Mouse (Mus musculus) liver, embryonic 12.5 days (tissue): ENCODE measurements at regions not wholly inside any gene's neighbourhood (a gene's known extent, or its start where the extent isn't known, plus 50 kb on each side); places are given as distances from the start of the nearest gene placed in this dataset.

Experiments used
- ATAC-seq: fragments of 200-750 bp; cut with Nextera tagmentation; 2 replicates; pipeline ENCODE4 v1.8.0; 2017; ENCODE audit warnings: moderate number of reproducible peaks, mild to moderate bottlenecking, moderate library complexity
- H3K27ac ChIP-seq: fragments of 300-500 bp; sonication (generic); 2 replicates; pipeline ENCODE4 v1.5.1; 2016; ENCODE audit warnings: mild to moderate bottlenecking
- H3K27me3 ChIP-seq: fragments of 300-500 bp; sonication (generic); replicated peaks from 2 replicates; pipeline ENCODE4 v1.6.1; 2016; ENCODE audit warnings: mild to moderate bottlenecking, moderate library complexity
- H3K36me3 ChIP-seq: fragments of 300-500 bp; sonication (generic); 2 replicates; pipeline ENCODE4 v1.6.1; 2016; ENCODE audit warnings: mild to moderate bottlenecking, moderate library complexity
- H3K4me1 ChIP-seq: fragments of 300-500 bp; sonication (generic); 2 replicates; pipeline ENCODE4 v1.6.1; 2016
- H3K4me2 ChIP-seq: fragments of 300-500 bp; sonication (generic); 2 replicates; pipeline ENCODE4 v1.6.1; 2016; ENCODE audit warnings: mild to moderate bottlenecking, moderate library complexity
- H3K4me3 ChIP-seq: fragments of 300-500 bp; sonication (generic); 2 replicates; pipeline ENCODE4 v1.5.1; 2016; ENCODE audit warnings: mild to moderate bottlenecking, moderate library complexity
- H3K9ac ChIP-seq: fragments of 300-500 bp; sonication (generic); 2 replicates; pipeline ENCODE4 v1.6.1; 2016; ENCODE audit warnings: mild to moderate bottlenecking, moderate library complexity
- H3K9me3 ChIP-seq: fragments of 300-500 bp; sonication (generic); replicated peaks from 2 replicates; pipeline ENCODE4 v1.6.1; 2016; ENCODE audit warnings: mild to moderate bottlenecking, moderate library complexity
- WGBS: fragments of 180-500 bp; shearing (Covaris S2); methylation state at CpG from one replicate; pipeline ENCODE4 v1.1.7; 2016; ENCODE audit not compliant: insufficient replicate concordance; 5-methylcytosine and 5-hydroxymethylcytosine counted together

GRCm38 (mm10) chr2:75150986-75151385 is 325.4 kb downstream of the Mtx2 start:
- Histone ChIP-seq H3K9me3 (no peaks in the 10 kb centered on the region), H3K9ac (no peak overlapping the region), H3K27ac (no peak overlapping the region), H3K36me3 (no peaks in the 10 kb centered on the region), H3K27me3 (peaks cover 3% of the 10 kb centered on the region; the same call in 1 of the 2 replicates), H3K4me1 (no peaks in the 10 kb centered on the region), H3K4me3 (no peak overlapping the region), H3K4me2 (no peak overlapping the region)
- ATAC-seq, result no peak
- 2% methylated on average over 6 of the region's 6 CpGs for WGBS

DNA sequence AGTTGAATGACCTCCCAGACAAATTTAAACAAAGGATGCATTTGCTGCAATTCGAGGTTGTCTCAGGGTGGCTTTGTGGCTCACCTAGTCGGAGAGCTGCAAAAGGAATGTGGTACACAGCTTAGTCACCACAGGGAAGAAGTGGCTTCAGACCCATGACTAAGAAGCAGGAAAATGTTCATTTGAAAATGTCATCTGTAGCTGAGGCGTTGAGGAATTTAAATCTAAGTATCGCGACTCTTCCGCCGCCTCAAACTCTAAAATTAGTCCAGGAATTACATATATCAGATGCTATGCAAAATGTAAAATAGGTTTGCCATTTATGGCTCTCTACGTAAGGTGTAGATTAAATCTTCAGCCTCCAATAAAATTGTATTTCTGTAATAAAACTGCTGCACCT is 325.9 kb downstream of the Mtx2 start:
- ATAC-seq, result no peak
- Histone ChIP-seq H3K27me3 (peaks cover 3% of the 10 kb centered on the region; the same call in 1 of the 2 replicates), H3K9me3 (no peaks in the 10 kb centered on the region), H3K4me3 (no peak overlapping the region), H3K4me2 (no peak overlapping the region), H3K4me1 (no peaks in the 10 kb centered on the region), H3K36me3 (no peaks in the 10 kb centered on the region), H3K27ac (no peak overlapping the region), H3K9ac (no peak overlapping the region)
- WGBS, result 87% methylated on average over 8 of the region's 8 CpGs

DNA sequence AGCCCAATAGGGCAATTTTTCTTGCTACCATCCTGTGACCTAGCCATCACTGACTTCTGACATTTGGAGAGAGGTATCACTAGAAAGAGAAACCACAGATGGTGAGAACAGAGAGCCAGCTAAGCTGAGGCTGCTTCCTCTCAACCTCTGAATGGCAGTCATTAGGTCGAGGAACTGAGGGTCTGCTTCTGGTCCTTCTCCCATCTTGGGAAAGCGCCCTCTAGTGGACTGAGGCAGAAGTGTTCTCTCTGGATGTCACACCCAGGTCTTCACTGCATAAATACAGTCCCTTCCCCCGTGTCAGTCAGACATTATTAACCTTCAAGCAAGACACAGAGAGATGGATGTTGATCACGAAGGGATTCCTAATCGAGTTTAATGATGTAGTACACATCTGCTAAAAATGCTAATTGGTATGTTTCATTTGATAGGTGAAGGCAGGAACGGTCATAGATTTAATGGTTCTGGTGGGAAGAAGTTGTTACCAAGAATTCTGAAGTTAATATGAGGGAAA is 326.9 kb downstream of the Mtx2 start:
- Histone ChIP-seq H3K4me3 (no peak overlapping the region), H3K27me3 (peaks cover 3% of the 10 kb centered on the region; the same call in 1 of the 2 replicates), H3K4me2 (no peak overlapping the region), H3K9me3 (no peaks in the 10 kb centered on the region), H3K36me3 (no peaks in the 10 kb centered on the region), H3K4me1 (no peaks in the 10 kb centered on the region), H3K9ac (no peak overlapping the region), H3K27ac (no peak overlapping the region)
- ATAC-seq, result no peak
- WGBS, result 27% methylated on average over 6 of the region's 6 CpGs

DNA sequence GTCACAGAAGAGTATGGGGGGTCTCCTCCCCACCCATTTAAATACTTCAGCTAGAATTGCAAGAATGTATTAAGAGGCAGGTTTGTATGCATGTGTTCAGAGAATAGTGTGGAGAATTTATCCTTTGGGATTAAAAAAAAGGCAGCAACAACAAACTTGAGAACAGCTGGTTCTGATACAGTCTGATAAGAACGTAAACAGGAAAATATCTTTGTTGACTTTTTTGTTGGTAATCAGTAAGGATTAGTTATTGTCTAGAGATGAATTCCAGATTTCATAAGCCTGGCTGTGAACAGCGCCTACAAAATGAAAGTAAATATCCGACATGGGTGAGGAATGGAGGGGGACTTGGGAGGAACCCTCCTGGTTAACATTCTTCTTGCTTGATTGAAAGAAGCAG is 328.8 kb downstream of the Mtx2 start:
- 69% methylated on average over 3 of the region's 3 CpGs for WGBS
- H3K4me2 ChIP-seq, result no peak overlapping the region
- no peaks in the 10 kb centered on the region for H3K9me3 ChIP-seq
- no peak overlapping the region for H3K4me3 ChIP-seq
- ATAC-seq, result no peak
- H3K36me3 ChIP-seq, result no peaks in the 10 kb centered on the region
- no peak overlapping the region for H3K9ac ChIP-seq
- no peak overlapping the region for H3K27ac ChIP-seq
- no peaks in the 10 kb centered on the region for H3K4me1 ChIP-seq
- H3K27me3 ChIP-seq, result no peaks in the 10 kb centered on the region; the same call in 1 of the 2 replicates

GRCm38 (mm10) chr2:75158581-75158980 is 333.0 kb downstream of the Mtx2 start:
- Histone ChIP-seq H3K36me3 (no peaks in the 10 kb centered on the region), H3K9ac (no peak overlapping the region), H3K27ac (no peak overlapping the region), H3K4me3 (no peak overlapping the region), H3K4me2 (no peak overlapping the region), H3K9me3 (no peaks in the 10 kb centered on the region), H3K27me3 (no peaks in the 10 kb centered on the region; the same call in 1 of the 2 replicates), H3K4me1 (no peaks in the 10 kb centered on the region)
- 47% methylated on average over 3 of the region's 3 CpGs for WGBS
- ATAC-seq, result no peak

DNA sequence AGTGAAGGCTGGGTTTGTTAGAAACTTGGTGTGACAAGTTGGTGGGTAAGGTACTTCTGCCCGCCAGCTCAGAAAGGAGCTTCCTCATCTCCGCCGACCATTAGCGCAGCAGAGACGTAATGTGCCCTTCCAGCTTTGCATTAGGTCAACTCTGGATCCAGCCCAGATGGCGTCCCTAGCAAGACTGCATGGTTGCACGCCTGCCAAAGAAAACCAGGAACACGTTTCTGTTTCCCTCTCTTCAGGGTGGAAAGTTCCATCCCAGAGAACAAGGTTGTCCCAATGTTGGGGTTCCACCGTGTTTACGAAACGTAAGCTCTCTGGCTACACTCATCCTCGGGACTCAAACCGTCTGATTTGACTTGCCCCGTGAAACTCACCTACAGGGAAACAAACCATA is 335.5 kb downstream of the Mtx2 start:
- no peak overlapping the region for H3K4me2 ChIP-seq
- H3K27me3 ChIP-seq, result no peaks in the 10 kb centered on the region; the same call in 1 of the 2 replicates
- no peaks in the 10 kb centered on the region for H3K4me1 ChIP-seq
- no peaks in the 10 kb centered on the region for H3K36me3 ChIP-seq
- no peak for ATAC-seq
- 76% methylated on average over 14 of the region's 14 CpGs for WGBS
- H3K27ac ChIP-seq, result no peak overlapping the region
- H3K9me3 ChIP-seq, result no peaks in the 10 kb centered on the region
- H3K9ac ChIP-seq, result no peak overlapping the region
- H3K4me3 ChIP-seq, result no peak overlapping the region

DNA sequence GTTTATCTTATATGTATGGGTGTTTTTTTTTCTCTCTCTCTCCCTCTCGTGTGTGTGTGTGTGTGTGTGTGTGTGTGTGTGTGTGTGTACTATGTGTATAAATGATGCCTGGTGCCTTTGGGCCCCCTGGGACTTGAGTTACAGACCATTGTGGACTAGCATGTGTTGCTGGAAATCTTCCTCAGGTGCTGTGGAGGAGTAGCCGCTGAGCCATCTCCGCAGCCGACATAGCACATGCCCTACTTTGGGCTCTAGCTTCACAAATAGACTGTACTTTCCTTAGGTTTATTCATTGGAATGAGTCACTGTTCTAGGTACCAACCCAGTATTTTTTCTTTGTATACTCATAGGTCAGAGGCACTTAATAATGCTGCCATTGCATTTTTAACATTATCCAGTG is 339.4 kb downstream of the Mtx2 start:
- no peak for ATAC-seq
- Histone ChIP-seq H3K27ac (no peak overlapping the region), H3K9me3 (no peaks in the 10 kb centered on the region), H3K36me3 (no peaks in the 10 kb centered on the region), H3K4me3 (no peak overlapping the region), H3K4me2 (no peak overlapping the region), H3K9ac (no peak overlapping the region), H3K27me3 (no peaks in the 10 kb centered on the region; the same call in 1 of the 2 replicates), H3K4me1 (no peaks in the 10 kb centered on the region)
- 73% methylated on average over 4 of the region's 4 CpGs for WGBS

DNA sequence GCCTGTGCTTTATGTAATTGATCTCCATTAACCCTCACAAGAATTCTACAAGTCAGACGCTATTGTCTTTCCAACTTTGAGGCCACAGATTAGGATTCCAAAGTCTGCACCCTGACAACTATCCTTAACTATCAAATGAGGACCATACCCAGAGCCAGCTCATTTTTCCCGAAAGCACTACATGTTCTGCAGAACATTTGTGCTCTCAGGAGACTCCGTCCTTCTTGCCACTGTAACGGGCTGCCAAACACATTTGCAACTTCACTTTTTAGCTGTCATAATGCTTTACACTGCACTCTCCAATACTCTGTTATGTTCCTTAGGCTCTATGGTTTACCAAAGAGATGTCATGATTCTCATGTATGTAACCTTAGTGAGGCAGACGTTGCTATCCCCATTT is 350.7 kb downstream of the Mtx2 start:
- Histone ChIP-seq H3K4me1 (no peaks in the 10 kb centered on the region), H3K27me3 (no peaks in the 10 kb centered on the region), H3K9ac (no peak overlapping the region), H3K27ac (no peak overlapping the region), H3K9me3 (no peaks in the 10 kb centered on the region), H3K4me2 (no peak overlapping the region), H3K36me3 (no peaks in the 10 kb centered on the region), H3K4me3 (no peak overlapping the region)
- ATAC-seq, result no peak
- 65% methylated on average over 5 of the region's 5 CpGs for WGBS

DNA sequence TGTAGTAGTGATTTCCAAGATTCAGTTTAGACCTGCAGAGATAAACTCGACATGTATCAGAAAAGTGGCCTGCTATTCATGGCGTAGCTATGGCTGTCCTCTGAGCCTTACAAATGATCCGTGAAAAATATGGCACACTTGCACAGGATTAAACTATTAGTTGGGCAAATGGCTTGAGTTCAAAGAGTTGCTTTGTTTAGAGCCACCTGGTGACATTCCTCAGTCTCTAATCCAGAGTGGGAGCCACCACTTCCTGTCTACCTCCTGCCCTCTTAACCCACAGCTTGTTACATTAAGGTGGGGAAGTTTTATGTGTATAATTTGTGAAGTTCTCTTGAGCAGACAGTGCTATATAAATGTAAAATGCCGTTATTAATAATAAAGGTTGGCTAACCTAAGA is 357.7 kb downstream of the Mtx2 start:
- no peaks in the 10 kb centered on the region for H3K36me3 ChIP-seq
- no peak overlapping the region for H3K4me2 ChIP-seq
- no peak overlapping the region for H3K4me3 ChIP-seq
- no peaks in the 10 kb centered on the region for H3K27me3 ChIP-seq
- WGBS, result 61% methylated on average over 4 of the region's 4 CpGs
- H3K27ac ChIP-seq, result no peak overlapping the region
- H3K4me1 ChIP-seq, result no peaks in the 10 kb centered on the region
- H3K9me3 ChIP-seq, result no peaks in the 10 kb centered on the region
- no peak overlapping the region for H3K9ac ChIP-seq
- no peak for ATAC-seq

DNA sequence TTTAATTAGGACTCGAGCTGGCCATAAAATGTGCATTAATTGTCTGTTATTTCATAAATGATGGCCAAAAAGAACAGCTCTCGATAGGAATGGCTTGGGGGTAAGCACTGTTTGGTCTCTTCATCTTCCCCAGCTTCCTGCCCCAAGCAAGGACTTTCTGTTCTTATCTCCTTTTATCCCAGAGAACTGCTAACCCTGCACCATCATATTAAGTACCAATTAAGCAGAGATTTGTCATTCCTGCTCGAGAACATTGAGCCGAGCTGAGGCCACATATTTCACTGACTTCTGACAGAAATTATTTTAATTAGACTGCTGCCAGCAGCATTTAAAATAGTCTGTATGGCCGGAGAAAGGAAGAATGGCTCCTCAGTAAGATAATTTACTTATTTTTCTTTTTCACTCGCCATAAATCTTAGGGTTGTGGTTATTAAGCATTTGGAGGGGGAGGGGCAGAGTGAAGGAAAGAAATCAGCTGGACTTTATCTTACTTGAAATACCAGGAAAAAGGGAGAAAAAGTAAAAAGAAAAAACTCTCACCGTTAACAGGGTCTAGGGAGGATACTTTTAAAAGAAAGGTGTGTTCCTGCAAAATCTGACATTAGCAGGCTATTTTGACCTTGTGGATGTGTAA is 377.1 kb downstream of the Mtx2 start:
- Histone ChIP-seq H3K9ac (no peak overlapping the region), H3K4me3 (no peak overlapping the region), H3K4me2 (no peak overlapping the region), H3K4me1 (no peaks in the 10 kb centered on the region), H3K9me3 (no peaks in the 10 kb centered on the region), H3K36me3 (no peaks in the 10 kb centered on the region), H3K27ac (no peak overlapping the region), H3K27me3 (no peaks in the 10 kb centered on the region)
- ATAC-seq, result no peak
- WGBS, result 53% methylated on average over 7 of the region's 7 CpGs

DNA sequence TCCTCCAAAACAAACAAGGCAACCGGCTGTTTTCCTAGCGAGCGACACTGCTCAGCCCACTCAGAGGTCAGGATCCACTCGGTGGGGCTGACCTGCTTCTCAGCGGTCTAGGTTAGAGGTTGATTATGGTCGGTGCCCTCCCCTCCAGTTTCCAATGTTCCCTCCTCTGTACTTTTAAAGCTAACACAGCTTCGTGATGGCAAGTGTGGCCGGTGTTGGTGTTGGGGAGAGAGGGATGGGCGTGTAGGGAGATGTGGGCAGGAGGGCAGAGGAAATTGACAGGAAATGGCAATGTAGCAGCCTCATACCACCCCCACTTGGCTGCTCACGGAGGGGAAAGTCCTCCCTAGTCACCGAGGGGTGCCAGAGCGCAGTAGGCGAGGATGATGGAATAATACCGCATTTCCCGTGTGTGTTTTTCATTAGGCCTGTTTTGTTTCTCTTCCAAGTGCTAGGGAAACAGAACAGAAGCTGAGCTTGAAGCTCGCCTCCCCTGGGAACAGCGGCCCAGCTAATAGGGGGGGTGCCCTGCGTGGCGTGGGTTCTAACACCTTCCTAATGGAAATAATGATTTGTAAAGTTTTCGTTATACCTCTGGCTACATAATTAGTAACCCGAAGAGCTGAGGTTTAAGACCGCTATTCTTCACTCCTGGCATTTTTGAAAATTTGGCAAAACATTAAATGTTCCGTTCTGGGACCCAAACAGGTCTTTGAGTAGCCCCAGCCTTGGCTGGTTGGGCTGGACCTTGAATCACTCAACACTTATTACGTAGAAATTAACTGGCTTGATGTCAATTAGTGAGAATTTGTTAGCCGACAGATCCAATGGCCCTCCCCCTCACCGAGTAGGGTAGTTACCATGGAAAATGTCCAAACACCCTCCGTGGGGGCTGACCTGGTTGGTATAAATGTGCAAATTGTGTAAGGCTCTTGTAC is 383.5 kb downstream of the Mtx2 start:
- no peaks in the 10 kb centered on the region for H3K9me3 ChIP-seq
- no peak overlapping the region for H3K4me2 ChIP-seq
- no peak for ATAC-seq
- no peaks in the 10 kb centered on the region for H3K27me3 ChIP-seq
- no peak overlapping the region for H3K27ac ChIP-seq
- no peak overlapping the region for H3K4me3 ChIP-seq
- no peaks in the 10 kb centered on the region for H3K36me3 ChIP-seq
- no peaks in the 10 kb centered on the region for H3K4me1 ChIP-seq
- H3K9ac ChIP-seq, result no peak overlapping the region
- WGBS, result 69% methylated on average over 27 of the region's 27 CpGs

DNA sequence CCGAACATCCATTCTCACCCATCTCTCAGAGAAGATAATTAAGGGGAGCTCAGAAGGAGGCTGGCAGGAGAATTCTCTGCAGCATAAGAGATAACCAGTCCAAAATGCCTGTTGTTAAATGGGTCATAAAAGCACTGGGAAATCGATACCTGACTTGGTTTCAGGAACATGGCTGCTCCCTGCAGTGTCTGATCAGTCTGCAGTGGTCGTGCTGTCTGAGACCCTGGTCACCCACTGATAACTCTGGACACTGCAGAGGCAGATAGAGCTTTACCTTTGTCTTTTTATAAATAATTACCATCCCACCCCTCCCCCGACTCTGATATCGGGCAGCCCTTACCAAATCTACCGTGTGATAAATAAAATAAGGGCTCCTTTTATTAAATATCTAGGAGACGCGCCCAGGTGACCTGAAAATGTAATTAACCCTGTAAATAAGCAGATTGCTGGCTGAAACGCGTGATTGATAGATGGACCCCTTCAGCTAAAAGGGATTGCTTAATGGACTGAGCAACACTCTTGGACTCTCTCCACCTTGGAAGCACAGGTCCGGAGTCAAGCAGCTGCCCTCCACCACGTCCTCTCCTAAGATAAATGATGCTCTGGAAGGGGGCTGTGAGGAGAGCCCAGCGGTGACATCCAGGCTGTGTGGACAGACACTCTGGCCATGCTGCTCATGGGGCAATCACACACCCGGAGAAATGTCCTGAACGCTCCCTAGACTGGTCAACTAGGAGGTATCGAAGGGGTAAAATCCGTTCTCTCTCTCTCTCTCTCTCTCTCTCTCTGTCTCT is 384.4 kb downstream of the Mtx2 start:
- WGBS, result 69% methylated on average over 17 of the region's 17 CpGs

More for the DNA sequence above, 384.4 kb downstream of the Mtx2 start:
- no peak overlapping the region for H3K4me3 ChIP-seq
- H3K4me1 ChIP-seq, result no peaks in the 10 kb centered on the region
- H3K27ac ChIP-seq, result no peak overlapping the region
- H3K27me3 ChIP-seq, result no peaks in the 10 kb centered on the region
- no peaks in the 10 kb centered on the region for H3K36me3 ChIP-seq
- ATAC-seq, result no peak
- no peak overlapping the region for H3K4me2 ChIP-seq
- H3K9ac ChIP-seq, result no peak overlapping the region
- no peaks in the 10 kb centered on the region for H3K9me3 ChIP-seq
